Mouse (Mus musculus): ENCODE data around the gene Gm1993.
"Not testable (repeated sequence)": the region's sequence is repeated elsewhere in the genome, so short reads cannot be mapped to it uniquely, and the experiment has no call there.

Gm1993 gene

DNA sequence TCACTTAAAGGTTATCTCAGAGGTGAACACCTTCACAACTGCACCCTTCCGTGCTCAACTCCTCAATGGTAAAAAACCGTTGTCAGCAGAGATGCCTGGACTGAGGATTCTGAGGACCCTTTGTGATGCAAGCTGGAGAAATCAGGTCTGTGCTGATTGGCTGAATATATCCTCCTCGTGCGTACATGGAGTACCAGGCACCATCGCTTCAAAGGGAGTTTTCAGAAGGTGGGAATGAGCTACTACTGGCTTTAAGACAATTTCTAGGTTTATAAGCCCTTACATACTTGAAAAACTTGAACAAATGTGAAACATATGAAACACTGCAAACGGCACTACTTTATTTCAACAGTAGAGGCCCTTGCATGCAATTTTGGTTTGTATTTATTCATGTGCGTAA, at the start of gene Gm1993:
Gene Gm1993, minus strand, starts transcription at position 101 of the 400 bp plus-strand sequence.
- DNase-seq (ENCODE audit: low spot score in 2 of 2) = not testable (repeated sequence)

All from urinary bladder, adult 18-20 months (tissue).